Comparison of ENCODE assay signal across 10 mouse cellular contexts in genomic region chr14:121676596-121677330, GRCm38 (mm10).
DNase-seq lines count a peak whose midpoint lies in the region; ATAC-seq and TF ChIP-seq lines count a peak whose summit lies in the region.
"Had no signal": no experiment of that assay in that cellular context is flagged by ENCODE, and none has a peak within 500 bp of the region (broad histone marks: within the 10 kb centered on the region; RNA-seq: fewer than 3 reads in every experiment).

No protein-coding gene starts in this region.

- ATAC-seq in lung, embryonic 14.5 days (ENCODE audit: insufficient read depth) = peak; percentile 6; the same call in 1 of the 2 replicates
- no peak for ATAC-seq in stomach, postnatal 0 days (ENCODE audit: low FRiP score, low TSS enrichment)

- TF ChIP-seq CTCF in lung, embryonic 14.5 days (IDR thresholded peaks at IDR 0.05; ENCODE audit: low read depth) = no peak
- no peak for TF ChIP-seq CTCF in kidney, adult 2 months (conservative IDR thresholded peaks at IDR 0.05; ENCODE audit: insufficient read depth, insufficient read length, low read depth, low read length)
- no peak for TF ChIP-seq CTCF in stomach, postnatal 0 days (IDR thresholded peaks at IDR 0.05; ENCODE audit: low read depth)

- peaks cover 25% of the 10 kb centered on the region for H3K4me1 ChIP-seq in lung, embryonic 14.5 days (ENCODE audit: insufficient read depth)
- H3K4me1 ChIP-seq in kidney, adult 2 months (ENCODE audit: control insufficient read depth, insufficient read depth, low read length) = peaks cover 21% of the 10 kb centered on the region
- H3K4me1 ChIP-seq in stomach, postnatal 0 days (replicated peaks; ENCODE audit: control insufficient read depth, insufficient read depth) = peaks cover 3% of the 10 kb centered on the region; the same call in 1 of the 2 replicates

- no peaks in the 10 kb centered on the region for H3K36me3 ChIP-seq in lung, embryonic 14.5 days (ENCODE audit: insufficient read depth)
- no peaks in the 10 kb centered on the region for H3K36me3 ChIP-seq in kidney, adult 2 months (ENCODE audit: control insufficient read depth, insufficient read depth, low read length)
- H3K36me3 ChIP-seq in stomach, postnatal 0 days (ENCODE audit: control insufficient read depth, insufficient read depth, low read length) = no peaks in the 10 kb centered on the region

- H3K4me2 ChIP-seq in lung, embryonic 14.5 days = no peak overlapping the region
- no peak overlapping the region for H3K4me2 ChIP-seq in stomach, postnatal 0 days (replicated peaks; ENCODE audit: low read depth)
- H3K4me2 ChIP-seq: neural tube, embryonic 15.5 days had no signal

- H3K9ac ChIP-seq in lung, embryonic 14.5 days = no peak overlapping the region
- no peak overlapping the region for H3K9ac ChIP-seq in stomach, postnatal 0 days (ENCODE audit: low read length)
- H3K9ac ChIP-seq: neural tube, embryonic 15.5 days had no signal

- H3K9me3 ChIP-seq in lung, embryonic 14.5 days (ENCODE audit: low read depth, low read length) = no peaks in the 10 kb centered on the region; the same call in 1 of the 2 replicates
- no peaks in the 10 kb centered on the region for H3K9me3 ChIP-seq in stomach, postnatal 0 days (ENCODE audit: control insufficient read depth, low read length)
- H3K9me3 ChIP-seq: neural tube, embryonic 15.5 days had no signal

- H3K27me3 ChIP-seq in lung, embryonic 14.5 days (ENCODE audit: insufficient read depth, low read length) = no peaks in the 10 kb centered on the region
- no peaks in the 10 kb centered on the region for H3K27me3 ChIP-seq in kidney, adult 2 months (replicated peaks; ENCODE audit: control insufficient read depth, insufficient read depth, low read length)
- H3K27me3 ChIP-seq in stomach, postnatal 0 days (ENCODE audit: control insufficient read depth, insufficient read depth, low read length) = no peaks in the 10 kb centered on the region
- H3K27me3 ChIP-seq: neural tube, embryonic 15.5 days had no signal

- no peak for TF ChIP-seq EP300 in stomach, postnatal 0 days (optimal IDR thresholded peaks at IDR 0.05)

- DNase-seq in frontal cortex, postnatal 36 days (ENCODE audit: low spot score in 2 of 2) = peak; percentile 36 to 53
- DNase-seq in frontal cortex, postnatal 14 days (ENCODE audit: low spot score in 2 of 2) = no peak
- DNase-seq in lung, embryonic 14.5 days = no peak
- no peak for DNase-seq in lung, postnatal 25 days (ENCODE audit: low spot score)
- peak; percentile 56 for DNase-seq in kidney, adult 2 months
- no peak for DNase-seq in stomach, postnatal 0 days (ENCODE audit: low spot score)
- no peak for DNase-seq in yolk sac, embryonic 10.5 days (ENCODE audit: low spot score)
- DNase-seq in MN1 (ENCODE audit: low spot score) = no peak
- DNase-seq: liver had no signal

- WGBS in lung, embryonic 14.5 days = 69% methylated on average over 11 of the region's 11 CpGs
- 63% methylated on average over 11 of the region's 11 CpGs for WGBS in kidney, adult 2 months
- WGBS in stomach, postnatal 0 days = 78% methylated on average over 11 of the region's 11 CpGs

- peak overlapping the region; percentile 66 for H3K27ac ChIP-seq in lung, embryonic 14.5 days (ENCODE audit: low read depth)
- H3K27ac ChIP-seq in kidney, adult 2 months (ENCODE audit: insufficient read depth, low read depth, low read length) = peak overlapping the region; percentile 66; the same call in 1 of the 2 replicates
- 0 out of 2 replicates have a peak overlapping the region, but pooled peaks have one; percentile 61 for H3K27ac ChIP-seq in stomach, postnatal 0 days (replicated peaks)
- H3K27ac ChIP-seq: neural tube, embryonic 15.5 days had no signal

- no peak for TF ChIP-seq POLR2A in kidney, adult 2 months (IDR thresholded peaks at IDR 0.05; ENCODE audit: low read depth, low read length)

- no peak overlapping the region for H3K4me3 ChIP-seq in lung, embryonic 14.5 days (ENCODE audit: low read depth, low read length)
- no peak overlapping the region for H3K4me3 ChIP-seq in kidney, adult 2 months (ENCODE audit: insufficient read depth, low read depth, low read length)
- H3K4me3 ChIP-seq in stomach, postnatal 0 days (ENCODE audit: low read depth, low read length) = no peak overlapping the region
- H3K4me3 ChIP-seq: neural tube, embryonic 15.5 days had no signal

Comparison
In these comparisons a context has a peak if more than half of its experiments do, and no peak if none do; other contexts are left out.
1. DNase-seq: peak in frontal cortex, postnatal 36 days (2 of 2) and kidney, adult 2 months (single experiment); none in frontal cortex, postnatal 14 days (0 of 2), lung, embryonic 14.5 days (single experiment), lung, postnatal 25 days (single experiment), stomach, postnatal 0 days (single experiment), yolk sac, embryonic 10.5 days (single experiment) and MN1 (single experiment).
2. Peak in every context shown above with its lines, with median percentiles within 50 percentile points of each other: H3K27ac ChIP-seq.